Mouse (Mus musculus) adrenal gland, postnatal 10 days (tissue): ENCODE results near the gene Dcaf17. TPM values are rescaled to one million over a fixed set of nuclear protein-coding genes. Genes with fewer than 3 reads are reported as not detected.

Source experiments
- DNase-seq: peaks from one replicate; pipeline ENCODE4 v3.0.0; 2021; ENCODE audit warnings: mixed read lengths
- total RNA-seq, 2 experiments: library from RNA; stranded (reverse); gene quantifications; 2 replicates each; pipeline ENCODE4 v1.2.3; 2021

Dcaf17 gene
- total RNA-seq, 2 experiments from 2014 or later: 11.3 to 16.6 TPM

DNA sequence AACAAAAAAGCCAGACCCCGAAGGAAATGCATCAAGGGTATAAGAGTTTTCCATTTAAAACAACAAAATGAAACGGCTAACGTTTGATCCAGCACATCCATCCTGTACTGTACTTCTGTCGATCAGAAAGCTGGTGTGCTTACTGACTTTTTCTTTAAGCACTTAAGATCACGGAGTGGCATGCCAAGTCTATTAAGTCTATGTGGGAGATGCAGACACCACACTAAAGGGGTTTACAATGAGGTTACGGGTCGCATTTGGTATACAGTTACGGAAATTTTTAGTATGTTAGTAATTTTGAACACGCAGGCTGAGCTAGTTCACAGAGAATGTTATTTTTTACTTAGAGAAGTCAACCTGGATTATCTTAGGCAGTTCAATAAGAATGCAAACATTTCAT lies 412 bp upstream of the Dcaf17 start:
- no peak for DNase-seq

DNA sequence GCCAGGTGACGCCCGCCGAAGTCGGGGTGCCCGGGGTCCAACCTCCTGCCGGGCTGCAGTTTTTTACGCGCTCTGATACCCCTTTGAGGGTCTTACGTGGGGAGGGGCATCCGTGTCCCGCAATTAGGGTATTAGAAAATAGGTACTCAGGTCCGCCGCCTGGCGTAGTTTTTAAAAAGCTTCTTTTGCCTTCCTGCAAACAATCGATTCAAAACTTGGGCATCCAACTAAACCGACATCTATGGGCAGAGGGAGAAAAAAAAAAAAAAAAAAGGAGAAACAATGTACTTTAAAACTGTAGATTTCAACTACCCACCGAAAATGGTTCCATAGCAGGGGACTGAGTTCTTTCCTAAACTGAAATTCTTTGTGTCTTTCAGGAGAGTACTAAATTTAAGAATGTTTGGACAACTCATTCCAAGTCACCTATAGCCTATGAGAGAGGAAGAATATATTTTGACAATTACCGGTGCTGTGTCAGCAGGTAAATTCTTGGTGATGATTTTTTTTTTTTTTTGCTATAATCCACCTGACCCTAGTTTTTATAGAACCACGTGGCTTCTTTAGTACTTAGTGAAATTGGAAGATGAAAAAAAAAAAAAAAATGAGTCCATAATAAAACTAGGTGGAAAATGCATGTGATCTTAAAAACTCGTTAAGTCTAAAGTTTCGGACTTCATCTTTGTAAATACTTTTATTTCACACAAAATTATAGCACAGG lies 1.1 kb downstream of the Dcaf17 start:
- DNase-seq: no peak

DNA sequence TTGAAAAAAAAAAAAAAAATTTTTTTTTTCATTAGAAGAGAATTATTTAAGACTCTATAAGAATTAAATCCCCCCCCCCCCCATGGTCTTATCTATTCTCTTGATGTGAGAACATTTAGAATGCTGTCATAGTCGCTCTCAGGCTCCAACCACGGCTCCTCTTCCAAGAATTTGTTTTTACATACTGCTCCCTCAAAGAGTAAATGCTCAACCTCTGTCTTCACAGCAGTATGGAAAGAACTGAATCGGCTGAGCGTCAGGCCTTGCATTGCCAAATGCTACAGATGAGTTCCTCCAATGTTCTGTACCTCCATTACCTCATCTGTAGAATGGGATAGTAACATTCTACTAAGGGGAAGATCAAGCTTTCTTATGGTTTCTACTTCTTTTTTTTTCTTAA lies 16.5 kb downstream of the Dcaf17 start:
- DNase-seq: no peak

DNA sequence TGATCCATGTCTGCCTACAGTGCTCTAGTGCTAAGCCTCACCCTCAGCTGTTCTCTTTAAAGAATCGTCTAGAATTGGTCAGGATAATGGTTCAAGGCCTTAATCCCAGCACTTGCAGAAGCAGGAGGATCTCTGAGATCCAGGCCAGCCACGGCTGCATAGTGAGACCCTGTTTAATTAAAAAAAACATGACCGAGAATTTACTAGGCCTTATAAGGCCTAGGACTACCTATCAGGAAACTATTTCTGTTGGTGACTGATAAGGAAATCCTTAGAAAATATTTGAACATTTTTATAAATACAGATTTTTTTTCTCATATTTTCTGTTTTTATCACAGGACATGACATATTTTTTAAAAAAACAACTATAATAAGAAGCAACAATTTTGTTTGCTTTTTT lies 18.2 kb downstream of the Dcaf17 start:
- no peak for DNase-seq

DNA sequence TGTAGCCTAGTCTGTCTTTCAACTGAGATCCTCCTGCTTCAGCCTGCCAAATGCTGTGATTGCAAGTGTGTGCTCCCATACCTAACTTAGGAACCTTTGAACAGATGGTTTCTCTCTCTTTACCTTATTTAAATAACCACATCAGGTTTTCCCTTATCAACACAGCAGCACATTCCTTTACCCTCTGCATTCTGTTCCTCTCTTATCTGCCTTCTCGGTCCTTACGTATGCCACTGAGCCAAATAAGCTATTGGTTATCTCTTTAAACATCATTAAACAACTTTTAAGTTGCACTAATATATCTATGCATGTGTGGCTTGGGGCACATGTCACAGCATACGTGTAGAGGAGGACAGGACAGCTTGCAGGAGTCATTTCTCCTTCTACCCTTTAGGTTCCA lies 18.7 kb downstream of the Dcaf17 start:
- DNase-seq: no peak

DNA sequence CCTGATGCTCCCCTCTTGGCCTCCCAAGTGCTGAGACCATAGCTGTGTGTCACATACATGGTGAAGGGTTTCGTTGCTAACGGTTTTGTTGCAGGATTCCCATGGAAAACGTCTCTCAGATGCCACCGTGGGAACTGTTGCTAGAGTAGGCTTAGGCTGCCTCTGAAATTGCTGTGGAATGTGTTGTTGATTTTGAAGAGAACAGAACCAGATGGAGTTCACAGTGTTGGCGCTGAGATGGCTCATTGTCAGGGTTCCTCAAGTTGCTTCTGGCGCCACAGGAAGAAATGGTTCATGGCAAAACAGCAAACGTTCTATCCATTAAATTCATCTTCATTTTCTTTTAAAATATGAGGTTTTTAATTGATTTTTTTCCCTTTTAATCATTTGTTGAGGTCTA lies 27.3 kb downstream of the Dcaf17 start:
- DNase-seq: no peak

DNA sequence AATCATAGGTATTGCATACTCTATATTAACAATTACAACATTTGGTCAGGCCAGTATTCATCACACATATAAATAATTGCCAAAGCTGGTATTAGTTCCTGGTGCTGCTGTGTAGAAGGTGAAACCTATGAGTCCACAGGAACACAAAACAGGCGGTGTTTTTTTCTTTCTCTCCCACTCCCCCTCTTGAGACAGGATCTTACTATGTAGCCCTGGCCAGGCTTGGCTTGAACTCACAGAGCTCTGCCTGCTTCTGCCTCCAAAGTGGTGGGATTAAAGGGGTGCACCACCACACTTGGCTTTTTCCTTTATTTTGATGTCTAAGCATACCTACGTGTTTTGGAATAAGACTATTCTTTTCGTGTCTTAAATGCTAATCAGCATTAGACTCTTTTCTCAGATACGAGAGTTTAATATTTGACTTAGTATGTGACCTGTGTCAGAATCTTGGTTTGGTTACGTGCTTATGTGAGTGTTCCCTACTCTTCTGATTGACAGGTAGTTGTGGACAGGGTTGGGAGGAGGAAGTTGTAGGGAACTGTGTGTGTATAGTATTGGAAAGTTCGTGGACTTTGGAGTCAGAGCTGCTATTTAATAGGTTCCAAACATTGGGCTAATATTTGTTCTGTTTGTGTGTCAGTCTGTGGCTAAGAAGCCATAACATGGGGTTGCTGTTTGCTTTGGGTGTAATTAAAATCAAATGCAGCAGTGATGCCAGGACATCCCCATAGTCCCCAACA lies 28.5 kb downstream of the Dcaf17 start:
- no peak for DNase-seq

DNA sequence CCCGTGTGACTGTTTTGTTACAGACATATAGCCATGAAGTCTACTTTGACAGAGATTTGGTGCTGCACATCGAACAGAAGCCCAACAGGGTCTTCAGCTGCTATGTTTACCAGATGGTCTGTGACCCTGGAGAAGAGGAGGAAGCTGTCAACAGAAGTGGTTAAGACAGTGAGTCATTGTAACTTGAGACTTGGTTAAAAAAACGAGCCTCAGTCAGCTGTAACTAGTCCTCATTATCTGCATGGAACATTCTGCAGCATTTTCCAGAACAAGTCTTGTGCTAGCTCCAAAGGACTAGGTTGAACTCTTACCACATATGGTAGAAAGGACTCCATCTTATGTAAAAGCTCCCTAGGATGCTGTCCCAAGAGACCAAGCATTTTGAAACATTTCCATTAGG lies 34.6 kb downstream of the Dcaf17 start:
- no peak for DNase-seq

DNA sequence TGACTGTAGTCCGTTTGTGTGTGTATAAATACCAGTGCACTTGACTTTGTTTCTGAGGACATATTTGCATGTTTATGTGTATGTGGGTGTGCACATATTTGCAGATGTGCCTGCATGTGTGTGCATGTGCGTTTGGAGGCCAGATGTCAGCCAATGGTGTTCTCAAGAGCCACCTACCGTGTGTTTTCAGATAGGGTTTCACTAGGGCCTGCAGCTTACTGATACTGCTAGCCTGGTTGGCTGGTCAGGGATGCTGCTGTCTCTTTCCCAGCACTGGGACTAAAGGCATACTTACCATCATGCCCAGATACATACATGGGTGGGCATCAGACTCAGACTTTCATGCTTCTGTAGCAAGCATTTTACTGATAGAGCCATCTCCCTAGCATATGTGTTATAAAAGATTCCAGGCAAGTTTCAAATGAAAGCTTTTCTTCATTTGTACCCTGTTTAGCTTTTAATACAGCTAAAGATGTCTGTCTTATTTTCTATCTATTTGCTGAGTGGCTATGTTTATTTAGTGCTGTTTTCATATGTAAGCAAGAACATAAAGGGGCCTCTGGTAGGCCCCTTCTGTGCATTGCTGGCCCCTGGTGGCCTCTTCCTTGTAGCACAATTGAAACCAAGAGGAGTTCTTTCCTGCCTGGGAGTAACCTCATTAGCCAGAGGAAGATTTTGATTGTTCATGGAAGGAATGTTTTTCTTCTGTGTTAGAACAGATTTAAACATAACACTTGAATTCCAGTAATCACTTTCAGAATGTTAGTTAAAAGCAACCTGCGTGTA lies 35.7 kb downstream of the Dcaf17 start:
- no peak for DNase-seq

DNA sequence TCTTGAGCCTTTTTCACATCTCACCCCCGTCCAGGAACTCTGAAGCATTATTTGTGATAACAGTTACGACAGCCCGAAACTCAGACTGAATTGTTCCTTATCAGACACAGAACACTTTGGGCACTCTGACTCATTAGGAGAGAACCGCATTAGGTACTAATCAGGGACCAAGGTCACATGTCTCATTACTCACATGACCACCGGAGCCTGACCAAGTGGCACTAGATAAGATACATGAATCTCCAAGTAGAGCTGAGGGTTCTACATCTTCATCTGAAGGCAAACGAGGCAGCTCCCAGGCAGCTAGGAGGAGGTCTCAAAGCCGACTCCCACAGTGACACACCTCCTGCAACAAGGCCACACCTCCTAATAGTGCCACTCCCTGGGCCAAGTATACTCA lies 41.0 kb downstream of the Dcaf17 start:
- DNase-seq: no peak

DNA sequence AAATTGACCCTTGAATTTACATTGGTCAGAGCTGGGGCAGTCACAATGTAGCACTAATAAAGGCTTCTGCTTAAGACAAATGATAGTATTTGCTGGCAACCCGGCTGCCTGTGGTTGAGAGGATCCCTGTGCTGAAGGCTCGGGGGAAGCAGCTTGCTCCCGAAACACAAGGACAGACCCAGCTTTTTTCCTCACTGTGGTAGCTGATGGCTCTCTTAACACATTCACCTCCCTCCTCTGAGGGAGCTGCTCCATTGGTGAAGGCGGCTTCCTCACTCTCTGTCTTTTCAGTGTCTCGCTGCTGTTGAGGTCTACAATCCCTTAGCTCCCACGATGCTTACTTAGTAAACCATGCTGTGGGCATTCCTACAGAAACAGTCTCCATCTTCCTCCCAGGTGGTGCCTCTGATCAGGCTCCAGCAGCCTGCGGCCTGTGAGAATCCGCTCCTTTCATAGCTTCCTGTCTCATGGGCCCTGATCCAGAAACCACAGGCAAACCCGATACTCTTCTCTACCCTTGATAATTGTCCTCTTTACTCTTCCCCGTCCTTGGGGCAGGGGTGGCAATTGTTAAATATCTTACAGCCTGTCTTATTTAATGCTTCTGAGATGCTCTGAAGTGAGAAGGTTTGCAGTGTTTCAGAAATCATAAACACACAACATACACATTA lies 47.6 kb downstream of the Dcaf17 start:
- DNase-seq: no peak

DNA sequence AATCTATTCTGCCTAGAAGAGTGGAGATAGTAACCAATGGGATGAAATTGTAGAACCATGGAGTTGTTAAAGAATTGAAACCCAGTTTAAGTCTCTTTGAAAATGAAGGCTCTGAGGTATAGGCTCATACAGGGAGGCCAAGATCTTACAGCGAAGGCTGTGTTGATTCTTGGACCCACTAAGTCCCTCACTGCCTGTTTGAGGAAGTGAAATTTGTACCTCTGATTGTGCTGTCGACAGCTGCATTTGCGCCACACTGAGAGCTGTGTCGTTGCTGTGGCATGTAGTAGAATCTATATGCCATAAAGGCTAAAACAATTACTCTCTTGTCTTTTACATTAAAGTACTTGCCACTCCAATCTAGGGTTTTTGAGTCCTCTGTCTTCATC lies 48.2 kb downstream of the Dcaf17 start:
- no peak for DNase-seq

DNA sequence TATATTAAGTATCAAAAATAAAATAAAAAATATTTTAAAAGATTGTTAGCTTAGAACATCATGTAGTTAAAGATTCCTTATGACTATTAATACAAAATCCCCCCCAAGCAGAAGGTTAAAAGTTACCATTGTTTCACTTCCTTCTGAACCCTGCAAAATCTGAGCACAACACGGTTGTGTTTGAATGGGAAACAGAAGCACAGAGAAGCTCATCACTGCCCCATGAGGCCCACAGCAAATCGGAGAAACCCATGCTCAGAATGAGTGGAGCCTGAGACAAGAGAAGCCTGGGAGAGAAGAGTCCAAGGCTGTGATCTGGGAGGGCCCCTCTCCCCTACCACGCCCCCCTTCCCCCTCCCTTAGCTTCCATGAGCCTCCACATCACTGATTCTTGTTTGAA lies 49.6 kb downstream of the Dcaf17 start:
- no peak for DNase-seq

DNA sequence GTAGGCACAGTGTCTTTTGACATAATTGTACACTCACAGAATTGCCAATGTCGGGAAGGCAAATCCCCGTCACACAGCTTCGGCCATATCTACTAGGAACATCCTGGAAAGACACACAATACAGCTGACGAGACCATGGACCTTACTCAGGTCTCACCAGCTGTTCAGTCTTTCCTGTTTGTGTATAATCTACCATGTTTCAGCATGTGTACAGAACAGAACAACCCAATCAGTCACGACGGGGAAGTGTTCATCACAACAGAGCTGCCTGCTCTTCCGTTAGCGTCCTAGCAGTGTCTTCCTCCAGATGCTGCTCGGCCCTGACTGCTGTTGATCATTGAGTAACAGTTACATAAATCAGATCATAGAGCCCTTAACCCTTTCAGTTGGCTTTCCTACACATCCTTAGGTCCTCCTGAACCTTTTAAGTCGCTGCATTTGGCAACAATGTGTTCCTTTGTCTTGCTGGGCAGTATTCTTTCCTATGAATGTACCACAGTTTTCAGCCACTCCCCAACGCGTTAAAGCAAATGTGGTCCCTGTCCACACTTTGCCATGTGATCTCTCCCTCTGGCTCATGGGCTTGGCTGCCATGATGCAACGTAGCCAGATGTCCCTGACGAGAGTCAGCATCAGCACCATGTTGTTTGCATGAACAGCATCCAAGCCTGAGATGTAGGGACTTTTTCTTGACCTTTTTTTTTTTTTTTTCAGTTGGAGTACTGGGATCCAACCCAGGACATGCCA lies 50.5 kb downstream of the Dcaf17 start:
- no peak for DNase-seq

DNA sequence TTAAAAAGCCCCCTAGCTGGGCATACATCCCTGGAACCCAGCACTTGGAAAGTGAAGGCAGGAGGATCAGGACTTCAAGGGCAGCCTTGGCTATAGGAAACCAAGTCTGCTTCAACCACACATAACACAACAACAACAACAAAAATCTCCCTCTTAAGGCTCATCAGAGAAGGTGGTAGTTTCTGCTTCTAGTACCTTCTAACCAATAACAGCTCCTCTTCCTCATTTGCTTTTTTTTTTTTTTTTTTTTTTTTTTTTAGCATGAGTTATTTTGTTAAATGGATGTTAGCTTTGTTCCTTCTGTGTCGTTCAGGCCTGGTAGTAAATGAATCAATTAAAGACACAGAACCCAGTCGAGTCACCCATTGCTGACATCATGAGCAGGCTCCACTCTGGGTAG lies 52.1 kb downstream of the Dcaf17 start:
- no peak for DNase-seq

DNA sequence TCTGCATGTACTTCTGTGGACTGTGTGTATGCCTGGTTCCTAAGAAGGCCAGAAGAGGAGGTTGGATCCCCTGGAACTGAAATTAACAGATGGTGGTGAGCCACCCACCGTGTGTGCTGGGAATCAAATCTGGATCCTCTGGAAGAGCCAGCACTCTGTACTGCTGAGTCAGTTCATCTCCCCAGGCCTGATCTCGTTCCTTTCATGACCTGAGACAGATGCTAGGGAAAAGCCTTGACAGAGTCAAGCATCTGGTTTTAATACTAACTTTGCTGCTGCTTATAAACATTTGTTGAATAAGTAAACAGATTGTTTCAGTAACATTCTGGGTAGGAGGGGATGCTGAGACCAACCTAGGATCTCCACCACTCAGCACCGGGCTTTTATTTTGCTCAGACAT lies 53.4 kb downstream of the Dcaf17 start:
- DNase-seq: no peak

DNA sequence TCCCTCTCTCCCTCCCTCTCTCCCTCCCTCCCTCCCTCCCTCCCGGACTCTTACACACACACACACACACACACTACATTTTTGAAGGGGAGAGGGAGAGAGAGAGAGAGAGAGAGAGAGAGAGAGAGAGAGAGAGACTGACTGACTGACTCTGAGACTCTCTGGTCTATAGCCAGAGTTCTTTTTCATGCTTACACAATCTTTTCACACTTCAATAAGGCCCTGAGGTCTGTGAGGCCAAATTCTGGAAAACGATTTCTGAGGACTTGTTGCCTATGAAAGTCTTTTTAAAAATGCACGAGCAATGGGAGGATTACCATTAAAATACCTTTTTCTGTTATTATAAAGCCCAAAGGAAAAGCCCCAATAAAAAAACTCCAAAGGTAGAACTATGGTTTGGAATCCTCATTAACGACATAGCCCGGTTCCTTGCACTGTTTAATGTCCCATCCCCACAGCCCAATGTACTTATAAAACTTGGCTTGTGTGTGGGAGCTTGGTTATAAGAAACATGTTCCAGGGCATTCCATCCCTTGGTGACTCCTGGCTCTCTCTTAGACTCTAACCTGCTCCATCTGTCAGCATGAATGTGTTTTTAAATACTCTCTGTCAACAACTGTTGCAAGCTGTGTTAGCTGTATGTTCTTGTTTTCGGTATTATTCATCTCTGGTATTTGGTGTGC lies 58.5 kb downstream of the Dcaf17 start:
- no peak for DNase-seq

DNA sequence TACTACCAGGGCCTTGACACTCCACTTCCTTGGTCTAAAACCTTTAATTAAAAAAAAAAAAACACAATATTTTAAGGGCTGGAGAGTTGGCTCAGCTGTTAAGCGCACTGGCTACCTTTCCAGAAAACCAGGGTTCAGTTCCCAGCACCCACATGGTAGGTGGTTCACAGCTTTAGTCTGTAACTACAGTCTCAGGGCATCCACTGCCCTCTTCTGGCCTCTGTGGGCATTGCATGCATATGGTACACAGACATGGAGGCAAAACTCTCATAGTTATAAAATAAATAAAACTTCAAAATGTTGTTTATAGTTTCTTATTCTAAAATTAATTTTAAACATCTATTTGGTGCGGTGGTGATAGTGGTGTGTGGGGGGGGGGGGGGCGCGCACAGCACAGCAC lies 61.0 kb downstream of the Dcaf17 start:
- DNase-seq: no peak

DNA sequence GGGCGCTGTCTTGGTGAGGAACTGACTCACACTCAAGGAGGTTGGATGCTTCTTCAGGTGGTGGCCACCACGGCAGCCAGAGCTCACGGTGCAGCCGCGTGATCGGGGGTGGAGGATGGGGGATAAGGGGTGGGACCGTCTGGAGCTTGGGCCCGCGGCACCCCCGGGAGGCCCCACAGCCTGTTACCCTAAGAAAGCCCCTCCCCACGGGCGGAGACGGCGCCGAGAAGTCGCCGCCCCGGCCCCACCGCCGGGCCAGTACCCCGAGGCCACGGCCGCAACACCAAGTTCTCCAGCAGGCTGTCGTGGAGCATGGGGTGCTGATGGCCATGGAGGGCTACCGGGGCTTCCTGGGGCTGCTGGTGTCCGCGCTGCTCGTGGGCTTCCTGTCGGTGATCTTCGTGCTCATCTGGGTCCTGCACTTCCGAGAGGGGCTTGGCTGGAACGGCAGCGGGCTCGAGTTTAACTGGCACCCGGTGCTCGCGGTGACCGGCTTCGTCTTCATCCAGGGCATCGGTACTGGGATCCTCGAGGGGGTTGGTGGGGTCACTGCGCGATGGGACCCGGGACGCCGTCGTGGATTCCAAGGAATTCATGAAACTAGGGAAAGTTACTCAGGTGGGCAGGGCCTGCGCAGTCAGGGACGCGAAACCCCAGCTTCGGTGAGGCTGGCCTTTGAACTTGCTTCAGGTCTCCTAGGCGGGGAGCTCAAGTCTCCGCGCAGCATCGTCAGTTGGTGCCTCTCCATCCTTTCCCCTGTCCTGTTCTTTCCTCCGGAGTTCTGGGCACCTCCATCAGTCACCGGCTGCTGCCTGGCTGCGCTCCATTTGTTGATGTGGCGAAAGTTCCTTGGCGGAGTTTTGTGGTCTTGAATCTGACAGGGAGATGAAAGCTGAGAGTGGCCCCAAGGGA lies 62.9 kb downstream of the Dcaf17 start, which contains the start of gene Cybrd1:
TSS of gene Cybrd1 (plus strand) at position 127 of the 912 bp plus-strand sequence.
- peak; percentile 73 for DNase-seq

DNA sequence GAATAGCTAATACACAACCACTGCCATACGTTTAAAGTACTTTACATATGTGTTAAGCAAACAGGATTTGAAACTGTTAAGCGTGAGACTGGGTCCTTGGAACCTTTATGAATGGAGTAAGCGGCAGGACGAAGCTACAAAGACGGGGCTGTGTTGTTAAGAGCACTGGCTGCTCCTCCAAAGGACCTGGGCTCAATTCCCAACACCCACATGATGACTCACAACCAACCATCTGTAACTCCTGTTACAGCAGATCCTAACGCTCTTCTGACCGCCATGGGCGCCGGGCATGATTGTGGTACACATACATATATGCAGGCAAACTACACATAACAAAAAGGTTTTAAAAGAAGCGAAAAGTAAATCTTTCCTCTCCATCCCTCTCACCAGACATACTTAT lies 65.7 kb downstream of the Dcaf17 start:
- no peak for DNase-seq
